Mouse (Mus musculus) mammary gland, adult 2 months (tissue): Measurements from ENCODE around the gene Smok3c. TPM values are rescaled to one million over a fixed set of nuclear protein-coding genes. Genes with fewer than 3 reads are reported as not detected.

ENCODE experiments used
- polyA plus RNA-seq: library from polyadenylated mRNA; depleted of rRNA; stranded (reverse); fragments of >200 nt; gene quantifications from 2 replicates; pipeline ENCODE4 v1.2.3, GENCODE M21; 2012; ENCODE audit warnings: low replicate concordance; rRNA removed

Smok3c gene
- not detected in 2 replicates for polyA plus RNA-seq

GRCm38 (mm10) chr5:138052894-138053293, at the start of gene Smok3c:
Gene Smok3c (plus strand): TSS chr5:138053194.

GRCm38 (mm10) chr5:138020961-138021479, 32.0 kb upstream of the Smok3c start, which contains the start of the genes Smok3a and Smok3b:
Gene Smok3a (plus strand): TSS chr5:138021261.
Gene Smok3b (plus strand): TSS chr5:138021429.

GRCm38 (mm10) chr5:138084996-138085395, 32.0 kb downstream of the Smok3c start, which contains the start of gene Zkscan1:
Gene Zkscan1 (plus strand): TSS chr5:138085084.

Other genes starting within 250 kb of the Smok3c start
- gene Pilra, start 216.9 kb upstream of the Smok3c start, polyA plus RNA-seq: 3.9 and 13.9 TPM in 2 replicates
- gene Pilrb1, start 195.1 kb upstream of the Smok3c start, polyA plus RNA-seq: 3.8 and 10.5 TPM in 2 replicates
- gene Pilrb2, start 181.4 kb upstream of the Smok3c start, polyA plus RNA-seq: 5.4 and 12.5 TPM in 2 replicates
- gene Cyp3a13, start 131.6 kb upstream of the Smok3c start, polyA plus RNA-seq: 0.05 and 0.10 TPM in 2 replicates
- gene Gjc3, start 90.1 kb upstream of the Smok3c start, polyA plus RNA-seq: 0.19 and 1.3 TPM in 2 replicates
- gene Azgp1, start 71.7 kb upstream of the Smok3c start, polyA plus RNA-seq: 0.32 and 2.1 TPM in 2 replicates
- gene Smok3a, start 31.9 kb upstream of the Smok3c start, polyA plus RNA-seq: not detected in 2 replicates
- not detected in 2 replicates for gene Smok3b, start 31.8 kb upstream of the Smok3c start, polyA plus RNA-seq
- 2.6 and 6.0 TPM in 2 replicates for gene Zkscan1, start 31.9 kb downstream of the Smok3c start, polyA plus RNA-seq
- gene Zscan21, start 63.7 kb downstream of the Smok3c start, polyA plus RNA-seq: 4.6 and 8.1 TPM in 2 replicates
- 2.3 and 3.0 TPM in 2 replicates for gene Zfp113, start 102.5 kb downstream of the Smok3c start, polyA plus RNA-seq
- 58.2 and 130 TPM in 2 replicates for gene Cops6, start 107.9 kb downstream of the Smok3c start, polyA plus RNA-seq
- gene Ap4m1, start 118.8 kb downstream of the Smok3c start, polyA plus RNA-seq: 42.4 and 60.0 TPM in 2 replicates
- gene Mcm7, start 119.2 kb downstream of the Smok3c start, polyA plus RNA-seq: 23.8 and 27.4 TPM in 2 replicates
- 56.7 and 72.9 TPM in 2 replicates for gene Taf6, start 134.3 kb downstream of the Smok3c start, polyA plus RNA-seq
- gene Cnpy4, start 134.3 kb downstream of the Smok3c start, polyA plus RNA-seq: 2.6 and 4.9 TPM in 2 replicates
- 5.2 and 11.9 TPM in 2 replicates for gene Mblac1, start 141.1 kb downstream of the Smok3c start, polyA plus RNA-seq
- 2.6 and 4.4 TPM in 2 replicates for gene Nxpe5, start 172.7 kb downstream of the Smok3c start, polyA plus RNA-seq
- gene Lamtor4, start 202.3 kb downstream of the Smok3c start, polyA plus RNA-seq: 177 and 194 TPM in 2 replicates
- 55.8 and 97.3 TPM in 2 replicates for gene BC037034, start 210.8 kb downstream of the Smok3c start, polyA plus RNA-seq
- gene Gal3st4, start 219.6 kb downstream of the Smok3c start, polyA plus RNA-seq: 0.41 and 1.4 TPM in 2 replicates
- 0.04 TPM in 1 of 2 replicates, not detected in the other for gene Gm43720, start 226.8 kb downstream of the Smok3c start, polyA plus RNA-seq
- gene Gpc2, start 226.8 kb downstream of the Smok3c start, polyA plus RNA-seq: 4.2 and 7.0 TPM in 2 replicates
- 0.38 and 0.56 TPM in 2 replicates for gene Stag3, start 227.0 kb downstream of the Smok3c start, polyA plus RNA-seq